Mouse (Mus musculus) kidney, adult 2 months (tissue): ENCODE measurements at regions not wholly inside any gene's neighbourhood (a gene's known extent, or its start where the extent isn't known, plus 50 kb on each side); places are given as distances from the start of the nearest gene placed in this dataset.

Source experiments
- CTCF ChIP-seq: fragments of 200-500 bp; conservative IDR thresholded peaks from 2 replicates; pipeline ENCODE4 v1.5.1; 2011; ENCODE audit warnings: low read depth, mild to moderate bottlenecking, control low read depth, low read length, moderate library complexity, mixed read lengths; ENCODE audit not compliant: insufficient read depth, insufficient read length
- POLR2A ChIP-seq: fragments of 200-500 bp; IDR thresholded peaks from one replicate; pipeline ENCODE4 v1.6.1; 2011; ENCODE audit warnings: low read depth, low read length, control low read depth

- TF ChIP-seq POLR2A, result no peak
- TF ChIP-seq CTCF, result no peak
Measured at GRCm38 (mm10) chr13:31367226-31367625, 188.7 kb upstream of the Foxq1 start.
